Mouse (Mus musculus): ENCODE measurements around the gene Pkdrej. TPM values are rescaled to one million over a fixed set of nuclear protein-coding genes. Genes with fewer than 3 reads are reported as not detected.
"Not testable (repeated sequence)": the region's sequence is repeated elsewhere in the genome, so short reads cannot be mapped to it uniquely, and the experiment has no call there.

Gene Pkdrej
- not detected for polyA plus RNA-seq (2017; shearing (Covaris generic))

- ATAC-seq = no peak
These were observed at the start of gene Pkdrej for GRCm38 (mm10) chr15:85821203-85822010. Gene Pkdrej (minus strand): TSS chr15:85821734.

GRCm38 (mm10) chr15:85867696-85868095 is 46.2 kb upstream of the Pkdrej start:
- ATAC-seq = peak; percentile 90

- not testable (repeated sequence) for ATAC-seq
These were observed 44.4 kb upstream of the Pkdrej start for GRCm38 (mm10) chr15:85865913-85866312.

DNA sequence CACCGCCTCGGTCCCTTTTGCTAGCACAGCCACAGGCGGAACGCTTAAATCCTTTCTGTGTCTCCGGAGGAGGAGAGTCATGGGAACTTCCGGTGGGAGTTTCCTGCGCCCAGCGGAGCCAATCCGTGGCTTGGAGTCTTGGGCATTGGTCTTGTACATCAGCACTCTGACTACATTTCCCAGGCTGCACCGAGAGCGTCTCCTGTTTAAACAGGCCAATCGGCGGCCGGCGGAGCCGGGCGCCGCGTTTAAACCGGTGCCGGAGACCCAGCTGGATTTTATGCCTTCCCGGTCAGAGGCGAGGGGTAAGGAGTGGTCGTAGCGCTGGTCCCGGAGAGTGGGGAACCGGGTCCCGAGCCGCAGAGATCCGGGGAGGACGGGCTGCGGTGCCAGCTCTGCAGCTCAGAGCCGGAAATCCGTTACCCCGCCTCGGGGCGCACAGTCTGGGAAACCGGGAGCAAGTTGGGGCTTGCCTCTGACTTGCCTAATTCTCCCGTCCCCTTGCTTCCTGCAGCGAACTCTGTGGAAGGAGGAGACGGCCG is 38.0 kb upstream of the Pkdrej start, which contains the start of gene Gtse1:
Gtse1 (plus strand) TSS at position 256 of the 542 bp plus-strand sequence.
- peak; percentile 100 for ATAC-seq

- peak; percentile 25 for ATAC-seq
These were observed 37.5 kb upstream of the Pkdrej start for GRCm38 (mm10) chr15:85858980-85859489.

DNA sequence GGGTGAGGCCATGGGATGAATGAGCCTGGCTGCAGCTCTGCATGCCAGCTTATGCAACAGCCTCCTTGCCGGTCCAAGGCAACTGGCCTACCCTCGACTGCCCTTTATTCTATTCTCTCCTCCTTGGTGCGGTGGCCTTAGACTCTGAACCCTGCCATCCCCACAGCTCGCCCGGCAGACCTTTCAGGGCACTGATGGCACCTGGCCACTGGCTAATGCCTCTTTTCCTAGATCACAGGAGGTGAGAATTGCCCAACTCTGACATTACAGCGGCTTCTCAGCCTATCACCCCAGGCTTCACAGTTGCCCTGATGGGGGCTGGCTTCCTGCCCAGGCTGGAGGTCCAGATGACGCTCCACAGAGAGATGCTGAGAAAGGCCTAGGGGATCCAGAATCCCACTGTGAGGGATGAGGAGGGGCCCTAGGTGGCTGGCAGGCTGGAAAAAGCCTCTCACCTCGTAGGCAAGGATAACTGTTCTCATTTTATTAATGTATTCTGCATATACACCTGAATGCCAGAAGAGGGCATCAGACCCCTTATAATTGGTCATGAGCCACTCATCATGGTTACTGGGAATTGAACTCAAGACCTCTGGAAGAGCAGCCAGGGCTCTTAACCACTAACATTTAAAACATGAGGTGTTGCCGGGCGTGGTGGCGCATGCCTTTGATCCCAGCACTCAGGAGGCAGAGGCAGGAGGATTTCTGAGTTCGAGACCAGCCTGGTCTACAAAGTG is 30.3 kb upstream of the Pkdrej start:
- no peak for ATAC-seq

- no peak for ATAC-seq
These were observed 23.5 kb upstream of the Pkdrej start for GRCm38 (mm10) chr15:85845071-85845470.

GRCm38 (mm10) chr15:85841796-85842360 is 20.3 kb upstream of the Pkdrej start:
- ATAC-seq = no peak

DNA sequence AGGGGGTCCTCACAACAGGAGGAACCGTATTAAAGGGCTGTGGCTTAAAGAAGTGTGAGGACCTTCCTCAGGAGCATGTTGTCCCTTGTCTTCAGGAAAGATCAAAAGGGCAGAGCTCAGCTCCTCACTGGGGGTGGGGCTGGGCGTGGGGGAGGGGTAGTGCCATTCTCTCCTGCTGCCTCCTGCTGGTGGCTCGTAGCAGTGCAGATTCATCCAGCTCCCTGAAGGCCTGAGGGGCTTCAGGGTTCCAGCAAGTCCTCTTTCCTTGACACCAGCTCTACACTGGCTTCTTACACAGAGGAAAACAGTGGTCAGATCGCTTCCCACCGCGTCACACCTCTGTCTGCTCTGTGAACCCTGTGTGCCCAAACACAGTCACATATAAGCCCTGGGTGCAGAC is 19.4 kb upstream of the Pkdrej start:
- no peak for ATAC-seq

DNA sequence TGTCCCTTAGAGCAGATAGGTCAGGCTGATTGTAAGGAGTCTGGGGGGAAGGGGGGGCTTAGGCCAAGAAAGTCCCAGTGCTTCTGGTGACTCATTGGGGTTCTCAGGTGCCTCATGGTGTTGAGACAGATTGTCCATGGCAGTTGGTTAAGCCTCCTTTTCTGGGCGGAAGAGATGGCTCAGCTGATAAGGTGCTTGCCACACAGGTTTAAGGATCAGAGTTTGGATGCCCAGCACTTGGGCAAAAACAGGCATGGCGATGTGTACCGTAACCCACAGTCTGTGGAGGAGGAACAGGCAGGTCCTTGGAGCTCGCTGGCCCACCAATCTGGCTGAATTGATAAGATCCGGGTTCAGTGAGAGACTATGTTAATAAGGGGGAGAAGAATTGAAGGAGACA is 15.4 kb upstream of the Pkdrej start:
- ATAC-seq = no peak

DNA sequence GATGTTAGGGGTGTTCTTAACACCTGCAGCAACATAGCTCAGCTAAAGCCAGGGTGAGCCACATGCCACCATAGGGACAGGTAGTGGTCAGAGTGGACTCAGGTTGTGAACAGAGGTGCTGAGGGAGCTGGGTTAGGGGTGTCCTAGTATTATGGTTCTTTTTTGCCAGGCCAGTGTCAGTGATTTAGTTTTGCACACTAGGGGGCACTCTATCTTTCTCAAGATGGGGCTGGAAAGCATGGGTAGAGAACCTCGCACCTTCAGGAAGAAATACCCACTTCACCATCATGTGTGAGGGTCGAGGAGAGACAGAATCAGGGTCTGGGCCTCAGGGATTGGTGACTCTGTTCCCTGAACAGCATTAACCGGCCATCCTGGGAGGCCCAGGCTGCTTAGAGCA is 13.8 kb upstream of the Pkdrej start:
- ATAC-seq = no peak

- ATAC-seq = no peak
These were observed 11.1 kb upstream of the Pkdrej start for GRCm38 (mm10) chr15:85832599-85832998.

GRCm38 (mm10) chr15:85831954-85832590 is 10.5 kb upstream of the Pkdrej start, which contains the start of gene Ttc38:
Gene Ttc38 (plus strand): TSS chr15:85832306.
- ATAC-seq = peak; percentile 95

DNA sequence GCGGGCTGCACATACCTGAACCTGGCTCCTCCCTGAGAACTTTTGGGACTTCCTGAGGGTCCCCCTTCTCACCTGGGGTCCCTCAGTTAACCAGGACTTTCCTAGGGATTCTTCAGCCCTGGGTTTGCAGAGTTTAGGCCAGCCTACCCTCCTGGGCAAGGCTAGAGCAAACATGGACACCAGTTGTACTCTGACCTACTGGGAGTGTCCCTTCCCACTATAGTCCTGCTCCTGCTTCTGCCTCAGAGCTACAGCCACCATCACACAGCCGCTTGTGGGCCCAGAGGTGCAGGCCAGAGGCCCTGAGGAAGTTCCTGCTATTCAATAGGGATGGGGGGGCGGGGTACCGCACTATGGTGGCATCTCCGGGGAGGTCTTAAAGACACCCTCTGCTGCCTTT is 7.9 kb upstream of the Pkdrej start:
- ATAC-seq = no peak

- no peak for ATAC-seq
These were observed 6.5 kb upstream of the Pkdrej start for GRCm38 (mm10) chr15:85828071-85828470.

GRCm38 (mm10) chr15:85826676-85827075 is 5.1 kb upstream of the Pkdrej start:
- no peak for ATAC-seq

DNA sequence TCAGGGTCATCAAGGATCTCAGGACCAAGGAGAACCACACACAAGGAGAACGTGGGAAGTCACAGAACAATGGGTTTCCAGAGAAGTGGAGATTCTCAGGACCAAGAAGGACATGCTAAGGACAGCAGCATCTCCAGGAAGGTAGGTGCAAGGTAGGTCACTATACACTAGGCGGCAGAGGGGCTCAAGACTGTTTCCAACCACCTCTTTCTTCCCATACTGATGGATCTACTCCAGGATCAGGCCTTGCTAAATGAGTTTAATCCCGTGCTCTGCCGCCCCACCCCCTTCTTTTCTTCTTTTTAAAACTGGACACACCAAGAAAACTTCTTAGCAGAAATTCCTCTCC is 451 bp upstream of the Pkdrej start:
- ATAC-seq = no peak

GRCm38 (mm10) chr15:85813428-85813827 is 8.1 kb downstream of the Pkdrej start:
- ATAC-seq = no peak

DNA sequence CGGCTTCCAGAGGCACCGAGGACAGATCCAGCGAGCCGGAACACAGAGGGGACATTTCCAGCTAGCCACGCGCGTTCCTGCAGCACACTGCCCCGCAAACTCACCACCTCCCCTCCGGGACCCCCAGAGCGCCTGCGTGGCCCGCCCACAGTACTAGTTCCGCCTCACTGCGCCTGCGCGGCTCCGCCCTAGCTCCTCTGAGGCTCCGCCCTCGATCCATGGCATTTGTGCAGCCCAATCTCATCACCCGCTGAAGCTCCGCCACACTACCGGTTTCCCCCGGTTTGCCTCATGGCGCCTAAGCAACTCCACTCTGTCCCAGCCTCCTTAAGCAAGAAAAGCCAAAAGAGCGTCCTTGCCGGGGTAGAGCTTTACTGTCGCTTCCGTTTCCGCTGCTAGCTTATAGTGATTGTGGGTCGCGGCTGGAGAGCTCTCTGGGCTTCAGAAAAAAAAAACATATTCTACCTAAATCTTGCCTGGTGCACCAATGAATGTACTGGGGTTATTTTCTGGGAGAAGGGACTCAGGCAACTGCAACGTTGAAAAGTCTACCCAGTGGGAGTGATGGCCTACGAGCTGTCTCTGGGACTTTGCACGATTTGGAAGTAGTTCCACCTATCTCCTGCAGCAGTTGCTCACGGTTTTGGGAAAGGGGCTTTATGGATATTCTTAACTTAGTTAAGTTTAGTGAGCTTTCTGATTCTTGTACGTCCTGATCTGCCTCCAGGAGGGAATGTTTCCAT is 9.8 kb downstream of the Pkdrej start, which contains the start of gene Cdpf1:
Cdpf1 (minus strand) TSS at position 163 of the 743 bp plus-strand sequence.
- peak; percentile 92 for ATAC-seq

GRCm38 (mm10) chr15:85810806-85811521 is 10.6 kb downstream of the Pkdrej start:
- ATAC-seq = peak; percentile 61

DNA sequence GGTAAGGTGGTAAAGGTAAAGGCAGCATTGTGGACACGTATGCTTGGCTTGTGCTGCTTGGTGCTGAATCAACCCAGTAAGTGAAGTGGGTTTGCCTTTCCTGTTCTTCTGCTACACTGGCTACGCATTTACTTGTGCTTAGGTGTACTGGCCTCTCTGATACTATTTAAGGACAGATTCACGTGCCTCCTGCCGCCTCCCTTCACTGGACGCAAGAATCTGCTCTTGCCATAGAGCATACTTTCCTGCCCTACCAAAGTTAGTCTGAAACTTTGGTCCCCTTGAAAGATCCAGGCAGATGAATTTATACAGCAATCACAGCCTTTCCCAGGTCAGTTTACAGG is 11.1 kb downstream of the Pkdrej start:
- ATAC-seq = no peak
